Mouse (Mus musculus) neural tube, embryonic 12.5 days (tissue): Measurements from ENCODE around the gene Gm20388. TPM values are rescaled to one million over a fixed set of nuclear protein-coding genes. Genes with fewer than 3 reads are reported as not detected.

Source experiments
- ATAC-seq: fragments of 200-750 bp; cut with Nextera tagmentation; 2 replicates; pipeline ENCODE4 v1.8.0; 2017; ENCODE audit warnings: low read depth, mild to moderate bottlenecking, moderate TSS enrichment, moderate library complexity; ENCODE audit not compliant: low FRiP score
- H3K27ac ChIP-seq: fragments of 300-500 bp; sonication (generic); 2 replicates; pipeline ENCODE4 v1.5.1; 2016
- H3K27me3 ChIP-seq: fragments of 300-500 bp; sonication (generic); replicated peaks from 2 replicates; pipeline ENCODE4 v1.6.1; 2016; ENCODE audit warnings: mild to moderate bottlenecking
- H3K36me3 ChIP-seq: fragments of 300-500 bp; sonication (generic); 2 replicates; pipeline ENCODE4 v1.6.1; 2016; ENCODE audit warnings: mild to moderate bottlenecking
- H3K4me1 ChIP-seq: fragments of 300-500 bp; sonication (generic); 2 replicates; pipeline ENCODE4 v1.6.1; 2016
- H3K4me2 ChIP-seq: fragments of 300-500 bp; sonication (generic); replicated peaks from 2 replicates; pipeline ENCODE4 v1.6.1; 2016; ENCODE audit warnings: mild to moderate bottlenecking
- H3K4me3 ChIP-seq: fragments of 300-500 bp; sonication (generic); 2 replicates; pipeline ENCODE4 v1.5.1; 2016
- H3K9ac ChIP-seq: fragments of 300-500 bp; sonication (generic); 2 replicates; pipeline ENCODE4 v1.6.1; 2016; ENCODE audit warnings: mild to moderate bottlenecking
- H3K9me3 ChIP-seq: fragments of 300-500 bp; sonication (generic); 2 replicates; pipeline ENCODE4 v1.6.1; 2016; ENCODE audit warnings: mild to moderate bottlenecking
- WGBS: fragments of 180-500 bp; shearing (Covaris S2); methylation state at CpG from one replicate; pipeline ENCODE4 v1.1.7; 2016; 5-methylcytosine and 5-hydroxymethylcytosine counted together
- polyA plus RNA-seq: library from polyadenylated mRNA; unstranded; fragments of >200 nt; fragmentation: Nextera tagmentation; extraction: Ambion mirVana; gene quantifications from 2 replicates; pipeline ENCODE4 v1.2.1, GENCODE M21; 2016

Gm20388 gene
- polyA plus RNA-seq, 1 experiment from 2014 or later = not detected

DNA sequence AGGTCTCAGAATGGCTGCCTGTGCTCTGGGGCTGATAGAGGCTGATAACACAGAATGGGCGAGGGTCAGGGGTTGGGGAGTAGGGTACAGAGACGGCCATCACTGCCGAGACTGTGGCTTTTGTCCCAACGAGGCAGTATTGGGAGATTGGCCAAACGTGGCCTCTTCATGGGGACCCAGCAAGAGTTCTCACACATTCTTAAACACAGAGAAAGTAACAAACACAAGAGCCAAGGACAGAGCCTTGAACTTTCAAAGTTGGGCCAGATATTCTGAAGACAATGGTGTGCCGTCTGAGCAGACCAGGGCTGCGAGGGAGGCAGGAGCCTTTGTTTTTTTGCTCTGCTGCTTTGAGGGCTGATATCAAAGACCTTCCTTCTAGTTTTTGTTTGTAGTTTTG is 2001.3 kb downstream of the Gm20388 start:
- H3K27me3 ChIP-seq = no peaks in the 10 kb centered on the region; the same call in 1 of the 2 replicates
- ATAC-seq = no peak
- H3K9ac ChIP-seq = 0 out of 2 replicates have a peak overlapping the region, but pooled peaks have one; percentile 13
- H3K36me3 ChIP-seq = no peaks in the 10 kb centered on the region
- H3K4me2 ChIP-seq = no peak overlapping the region
- H3K4me1 ChIP-seq = peaks cover 5% of the 10 kb centered on the region
- H3K27ac ChIP-seq = no peak overlapping the region
- H3K4me3 ChIP-seq = no peak overlapping the region
- H3K9me3 ChIP-seq = no peaks in the 10 kb centered on the region
- whole genome bisulfite sequencing = 71% methylated on average over 7 of the region's 7 CpGs

DNA sequence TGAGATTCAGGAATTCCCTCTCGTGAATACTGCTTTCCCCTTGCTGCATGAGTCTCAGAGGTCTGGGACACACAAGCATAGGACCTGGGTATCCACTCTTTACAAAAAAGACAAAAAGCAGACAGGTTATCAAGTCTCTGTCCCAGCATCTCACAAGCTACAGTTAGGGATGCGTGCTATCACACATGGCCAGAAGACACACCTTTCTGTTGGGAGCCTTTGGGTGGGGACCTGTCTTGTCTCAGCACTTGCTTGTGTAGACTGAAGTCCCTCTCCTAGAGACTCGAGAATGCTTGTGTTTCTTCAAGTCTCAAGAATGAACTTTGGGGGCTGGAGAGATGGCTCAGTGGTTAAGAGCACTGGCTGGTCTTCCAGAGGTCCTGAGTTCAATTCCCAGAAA is 2002.2 kb downstream of the Gm20388 start:
- Histone ChIP-seq H3K36me3 (no peaks in the 10 kb centered on the region), H3K9ac (no peak overlapping the region), H3K4me1 (peaks cover 3% of the 10 kb centered on the region), H3K27ac (no peak overlapping the region), H3K4me2 (no peak overlapping the region), H3K9me3 (no peaks in the 10 kb centered on the region), H3K27me3 (no peaks in the 10 kb centered on the region; the same call in 1 of the 2 replicates), H3K4me3 (no peak overlapping the region)
- no peak for ATAC-seq
- 74% methylated on average over 3 of the region's 3 CpGs for WGBS

DNA sequence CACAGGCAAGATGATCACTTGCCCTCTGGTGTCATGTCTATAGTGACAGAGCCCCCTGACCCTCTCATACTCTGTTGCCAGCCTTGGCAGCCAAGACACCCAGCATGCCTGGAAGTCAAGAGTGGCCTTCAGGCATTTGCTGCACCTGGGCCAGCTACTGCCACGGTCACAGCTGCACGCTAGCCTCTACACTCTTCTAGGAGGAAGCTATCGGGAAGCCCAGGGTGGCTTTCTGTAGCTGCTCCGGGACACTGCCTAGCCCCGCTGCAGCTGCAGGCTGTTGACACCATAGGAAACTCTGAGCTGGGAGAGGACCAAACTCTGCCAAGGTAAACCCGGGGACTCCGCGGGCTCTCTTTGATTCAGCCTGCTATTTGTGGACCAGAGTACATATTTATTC is 2002.7 kb downstream of the Gm20388 start:
- 80% methylated on average over 8 of the region's 8 CpGs for WGBS
- Histone ChIP-seq H3K9ac (no peak overlapping the region), H3K27me3 (no peaks in the 10 kb centered on the region; the same call in 1 of the 2 replicates), H3K4me1 (no peaks in the 10 kb centered on the region), H3K4me2 (no peak overlapping the region), H3K36me3 (no peaks in the 10 kb centered on the region), H3K27ac (no peak overlapping the region), H3K9me3 (no peaks in the 10 kb centered on the region), H3K4me3 (no peak overlapping the region)
- no peak for ATAC-seq

DNA sequence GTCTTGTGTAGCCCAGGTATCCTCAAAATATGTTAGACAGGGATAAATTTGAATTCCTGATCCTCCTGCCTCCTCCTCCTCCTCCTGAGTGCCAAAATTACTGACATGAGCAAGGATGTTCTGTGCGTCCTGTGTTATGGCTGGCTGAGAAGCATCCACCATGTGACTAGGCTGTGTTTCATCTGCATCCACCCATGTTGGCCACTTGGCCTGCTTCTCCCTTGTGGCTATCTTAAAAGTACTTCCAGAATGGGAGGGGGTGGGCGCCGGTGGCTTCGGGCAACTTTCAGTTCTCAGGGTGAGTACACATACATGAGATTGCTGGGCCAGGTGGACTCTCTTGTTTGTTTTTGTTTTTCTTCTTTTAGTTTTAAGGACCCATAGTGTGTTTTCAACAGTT is 2008.5 kb downstream of the Gm20388 start:
- 66% methylated on average over 4 of the region's 4 CpGs for WGBS
- H3K36me3 ChIP-seq = no peaks in the 10 kb centered on the region
- no peak overlapping the region for H3K27ac ChIP-seq
- H3K9me3 ChIP-seq = no peaks in the 10 kb centered on the region
- no peak overlapping the region for H3K4me3 ChIP-seq
- no peaks in the 10 kb centered on the region for H3K27me3 ChIP-seq
- peaks cover 15% of the 10 kb centered on the region for H3K4me1 ChIP-seq
- ATAC-seq = no peak
- H3K9ac ChIP-seq = no peak overlapping the region
- H3K4me2 ChIP-seq = no peak overlapping the region

DNA sequence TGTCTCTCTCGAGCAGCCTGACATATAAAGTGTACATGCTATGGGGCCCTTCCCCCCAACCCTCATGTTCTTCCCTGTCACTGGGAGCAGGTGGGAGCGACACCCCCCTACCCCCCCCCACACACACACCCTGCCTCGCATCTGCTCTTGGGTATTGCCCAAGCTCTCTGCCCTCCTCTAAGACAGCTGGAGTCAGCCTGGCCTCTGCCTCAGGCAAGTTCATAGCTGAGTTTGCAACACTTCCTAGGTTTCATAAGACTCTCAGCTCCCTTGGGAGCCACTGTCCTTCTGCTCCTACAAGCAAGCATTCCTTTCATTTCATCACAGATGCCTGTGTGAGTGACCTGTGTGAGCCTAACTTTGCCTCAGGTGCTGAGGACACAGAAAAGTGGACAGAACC is 2009.1 kb downstream of the Gm20388 start:
- no peak overlapping the region for H3K9ac ChIP-seq
- no peaks in the 10 kb centered on the region for H3K27me3 ChIP-seq
- WGBS = 44% methylated on average over 3 of the region's 3 CpGs
- no peak overlapping the region for H3K27ac ChIP-seq
- no peak overlapping the region for H3K4me3 ChIP-seq
- no peaks in the 10 kb centered on the region for H3K36me3 ChIP-seq
- 0 out of 2 replicates have a peak, but pooled peaks have one; percentile 29 for ATAC-seq
- H3K4me1 ChIP-seq = peaks cover 15% of the 10 kb centered on the region
- no peak overlapping the region for H3K4me2 ChIP-seq
- no peaks in the 10 kb centered on the region for H3K9me3 ChIP-seq

DNA sequence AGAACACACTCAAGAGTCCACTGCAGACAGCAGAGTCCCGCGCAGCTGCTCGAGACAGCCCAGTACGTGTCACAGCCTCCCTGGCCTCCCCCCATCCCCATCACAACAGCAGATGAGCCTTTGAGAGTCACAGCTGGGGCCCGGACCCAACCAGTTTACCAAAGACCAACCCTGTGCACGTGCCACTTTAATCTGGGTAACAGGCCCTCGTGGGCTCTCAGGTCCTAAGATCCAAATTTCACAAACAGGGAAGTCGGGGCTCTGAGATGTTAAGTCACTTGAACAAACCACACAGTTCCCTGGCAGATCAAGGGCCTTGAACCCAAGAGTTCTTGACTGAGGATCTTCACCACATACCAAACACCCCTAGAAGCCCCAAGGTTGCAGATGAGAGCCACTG is 2010.9 kb downstream of the Gm20388 start:
- H3K4me2 ChIP-seq = no peak overlapping the region
- H3K27ac ChIP-seq = no peak overlapping the region
- H3K36me3 ChIP-seq = no peaks in the 10 kb centered on the region
- WGBS = 73% methylated on average over 8 of the region's 8 CpGs
- peaks cover 15% of the 10 kb centered on the region for H3K4me1 ChIP-seq
- H3K9ac ChIP-seq = no peak overlapping the region
- no peak overlapping the region for H3K4me3 ChIP-seq
- no peak for ATAC-seq
- H3K9me3 ChIP-seq = no peaks in the 10 kb centered on the region
- no peaks in the 10 kb centered on the region for H3K27me3 ChIP-seq

DNA sequence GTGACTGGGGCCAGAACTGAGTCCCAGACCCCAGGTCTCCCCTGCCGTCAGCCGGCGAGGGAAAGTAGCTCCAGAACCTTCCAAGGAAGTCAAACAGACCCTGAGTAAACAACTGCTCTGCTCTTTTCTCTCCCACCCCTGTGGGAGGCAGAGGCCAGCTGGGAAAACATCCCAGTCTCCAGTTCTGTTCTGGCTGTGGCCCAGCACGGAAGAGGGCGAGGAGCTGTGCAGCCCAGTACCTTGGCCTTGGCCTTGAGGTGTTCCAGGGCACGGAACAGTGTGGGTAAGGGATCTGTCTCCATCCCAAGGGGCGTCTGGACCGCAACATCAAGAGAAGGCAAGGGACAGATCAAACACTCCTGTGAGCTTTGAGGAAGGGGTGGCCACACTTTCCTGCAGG is 2011.5 kb downstream of the Gm20388 start:
- no peak overlapping the region for H3K27ac ChIP-seq
- WGBS = 72% methylated on average over 8 of the region's 8 CpGs
- H3K4me2 ChIP-seq = no peak overlapping the region
- no peak for ATAC-seq
- H3K4me3 ChIP-seq = no peak overlapping the region
- H3K36me3 ChIP-seq = no peaks in the 10 kb centered on the region
- peaks cover 15% of the 10 kb centered on the region for H3K4me1 ChIP-seq
- no peak overlapping the region for H3K9ac ChIP-seq
- H3K27me3 ChIP-seq = no peaks in the 10 kb centered on the region
- H3K9me3 ChIP-seq = no peaks in the 10 kb centered on the region

DNA sequence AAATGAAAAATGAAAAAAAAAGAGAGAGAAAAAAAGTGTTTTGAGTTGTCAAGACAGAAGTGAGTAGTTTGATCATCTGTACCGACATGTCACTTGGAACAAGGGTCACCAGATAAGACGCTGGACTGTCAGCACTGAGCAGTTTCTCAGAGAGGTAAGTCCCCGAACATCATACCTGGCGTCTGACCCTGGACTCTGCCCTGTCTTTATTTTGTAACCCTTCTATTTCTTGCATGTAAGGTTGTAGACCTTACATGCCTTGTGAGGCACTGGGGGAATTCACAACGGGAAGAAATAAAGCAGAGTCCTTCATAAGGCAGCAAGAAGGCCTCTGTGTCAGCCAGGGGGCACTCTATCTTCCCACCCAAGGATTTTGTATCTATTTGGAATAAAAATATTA is 2014.0 kb downstream of the Gm20388 start:
- H3K4me3 ChIP-seq = no peak overlapping the region
- H3K36me3 ChIP-seq = no peaks in the 10 kb centered on the region
- peaks cover 11% of the 10 kb centered on the region for H3K4me1 ChIP-seq
- 87% methylated on average over 5 of the region's 5 CpGs for WGBS
- no peak overlapping the region for H3K9ac ChIP-seq
- no peak overlapping the region for H3K27ac ChIP-seq
- H3K4me2 ChIP-seq = no peak overlapping the region
- ATAC-seq = no peak
- no peaks in the 10 kb centered on the region for H3K9me3 ChIP-seq
- no peaks in the 10 kb centered on the region for H3K27me3 ChIP-seq

DNA sequence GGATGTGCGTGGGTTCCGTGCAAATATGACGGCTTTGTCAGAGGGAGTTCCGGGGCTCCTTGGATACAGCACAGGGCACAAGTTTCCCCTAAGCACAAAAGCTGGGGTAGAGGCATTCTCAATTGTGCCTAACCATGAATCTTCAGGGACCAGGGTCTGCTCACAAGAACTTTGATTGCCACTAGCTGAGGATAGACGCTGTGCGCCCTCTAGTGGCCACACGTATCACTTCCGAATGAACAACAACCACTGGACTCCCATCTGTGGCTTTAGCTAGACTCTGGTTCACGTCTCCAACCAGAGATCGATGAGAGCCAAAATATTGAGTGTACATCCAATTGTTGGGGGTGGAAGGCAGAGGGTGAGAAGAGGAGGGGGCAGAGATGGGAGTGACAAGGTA is 2015.0 kb downstream of the Gm20388 start:
- 32% methylated on average over 10 of the region's 10 CpGs for WGBS
- ATAC-seq = no peak
- Histone ChIP-seq H3K9ac (no peak overlapping the region), H3K4me1 (0 out of 2 replicates have a peak, but pooled peaks cover 6% of the 10 kb centered on the region), H3K27me3 (no peaks in the 10 kb centered on the region), H3K9me3 (no peaks in the 10 kb centered on the region), H3K4me3 (no peak overlapping the region), H3K36me3 (no peaks in the 10 kb centered on the region), H3K4me2 (no peak overlapping the region), H3K27ac (no peak overlapping the region)

DNA sequence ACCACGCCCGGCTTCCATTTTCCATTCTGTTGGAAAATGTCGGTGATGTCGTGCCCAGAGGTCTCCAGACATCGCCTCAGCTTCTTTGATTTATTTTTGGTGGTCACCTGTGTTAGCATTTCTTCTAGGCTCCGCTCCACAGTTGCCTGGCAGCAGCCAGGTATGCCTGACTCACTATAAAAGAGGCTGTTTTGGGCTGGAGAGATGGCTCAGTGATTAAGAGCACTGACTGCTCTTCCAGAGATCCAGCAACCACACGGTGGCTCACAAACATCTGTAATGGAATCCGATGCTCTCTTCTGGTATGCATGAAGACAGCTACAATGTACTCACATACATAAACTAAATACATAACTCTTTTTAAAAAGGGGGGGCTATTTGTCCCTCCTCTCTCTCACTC is 2015.6 kb downstream of the Gm20388 start:
- H3K27me3 ChIP-seq = no peaks in the 10 kb centered on the region
- H3K9ac ChIP-seq = no peak overlapping the region
- no peaks in the 10 kb centered on the region for H3K9me3 ChIP-seq
- H3K36me3 ChIP-seq = no peaks in the 10 kb centered on the region
- no peak overlapping the region for H3K4me2 ChIP-seq
- WGBS = 68% methylated on average over 8 of the region's 8 CpGs
- H3K4me3 ChIP-seq = no peak overlapping the region
- H3K27ac ChIP-seq = no peak overlapping the region
- 0 out of 2 replicates have a peak, but pooled peaks cover under 1% of the 10 kb centered on the region for H3K4me1 ChIP-seq
- ATAC-seq = no peak

DNA sequence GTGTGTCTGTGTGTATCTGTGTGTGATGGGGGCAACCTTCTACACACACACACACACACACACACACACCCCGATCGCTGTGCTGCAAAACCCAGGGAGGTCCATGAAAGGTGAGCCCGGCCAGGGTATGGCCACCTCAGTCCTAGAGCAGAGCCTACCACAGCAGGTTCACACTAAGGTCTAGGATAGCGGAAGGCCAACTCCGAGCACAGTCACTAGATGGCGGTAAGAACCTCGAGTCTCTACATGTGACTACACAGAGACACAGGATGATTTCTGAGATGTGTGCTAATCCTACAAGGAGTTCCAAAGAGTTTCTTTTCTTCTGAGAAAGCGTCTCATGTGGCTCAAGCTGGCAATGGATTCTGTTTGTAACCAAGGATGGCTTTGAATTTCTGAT is 2016.7 kb downstream of the Gm20388 start:
- WGBS = 52% methylated on average over 8 of the region's 8 CpGs
- no peaks in the 10 kb centered on the region for H3K36me3 ChIP-seq
- ATAC-seq = 0 out of 2 replicates have a peak, but pooled peaks have one; percentile 21

DNA sequence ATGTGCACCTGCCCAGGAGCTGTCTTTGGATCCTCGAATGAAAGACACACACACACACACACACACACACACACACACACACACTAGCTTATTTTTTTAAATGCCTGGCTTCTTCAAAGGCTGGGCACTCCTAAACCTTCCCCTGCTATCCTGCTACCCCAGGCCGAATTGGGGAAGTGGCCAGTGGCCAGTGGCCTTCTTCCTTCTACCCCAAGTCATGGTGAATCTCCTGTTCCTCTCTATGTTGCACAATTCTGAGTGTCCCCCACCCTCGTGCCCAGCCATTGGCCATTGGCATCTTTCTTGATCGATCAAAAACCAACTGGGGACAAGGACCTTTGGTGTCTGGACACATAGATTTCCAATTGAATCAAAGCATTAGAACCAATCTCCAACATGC is 2019.4 kb downstream of the Gm20388 start:
- peaks cover 8% of the 10 kb centered on the region for H3K4me1 ChIP-seq
- H3K27me3 ChIP-seq = no peaks in the 10 kb centered on the region
- 78% methylated on average over 4 of the region's 4 CpGs for whole genome bisulfite sequencing
- H3K4me3 ChIP-seq = no peak overlapping the region
- no peak overlapping the region for H3K9ac ChIP-seq
- H3K9me3 ChIP-seq = no peaks in the 10 kb centered on the region
- H3K36me3 ChIP-seq = no peaks in the 10 kb centered on the region
- no peak overlapping the region for H3K4me2 ChIP-seq
- ATAC-seq = no peak
- H3K27ac ChIP-seq = no peak overlapping the region

More for the DNA sequence above, 2016.7 kb downstream of the Gm20388 start:
- Histone ChIP-seq H3K4me2 (no peak overlapping the region), H3K9ac (no peak overlapping the region), H3K4me1 (no peaks in the 10 kb centered on the region), H3K4me3 (no peak overlapping the region), H3K27me3 (no peaks in the 10 kb centered on the region), H3K27ac (no peak overlapping the region), H3K9me3 (no peaks in the 10 kb centered on the region)

DNA sequence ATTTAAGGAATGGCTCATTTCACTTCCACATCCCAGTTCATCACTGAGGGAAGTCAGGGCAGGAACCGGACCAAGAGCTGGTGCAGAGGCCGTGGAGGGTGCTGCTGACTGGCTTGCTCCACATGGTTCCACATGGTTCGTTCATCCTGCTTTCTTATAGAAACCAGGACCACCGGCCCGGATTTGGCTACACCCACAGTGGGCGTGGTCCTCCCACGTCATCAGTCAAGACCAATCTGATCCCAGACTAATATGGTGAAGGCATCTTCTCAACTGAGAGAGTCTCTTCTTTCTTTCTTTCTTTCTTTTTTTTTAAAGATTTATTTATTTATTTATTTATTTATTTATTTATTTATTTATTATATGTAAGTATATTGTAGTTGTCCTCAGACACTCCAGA is 2020.9 kb downstream of the Gm20388 start:
- no peak overlapping the region for H3K27ac ChIP-seq
- H3K36me3 ChIP-seq = no peaks in the 10 kb centered on the region
- H3K4me1 ChIP-seq = peaks cover 12% of the 10 kb centered on the region
- H3K9ac ChIP-seq = no peak overlapping the region
- WGBS = 84% methylated on average over 7 of the region's 7 CpGs
- no peaks in the 10 kb centered on the region for H3K9me3 ChIP-seq
- no peak for ATAC-seq
- H3K4me3 ChIP-seq = no peak overlapping the region
- no peak overlapping the region for H3K4me2 ChIP-seq
- H3K27me3 ChIP-seq = no peaks in the 10 kb centered on the region
